Mouse (Mus musculus): ENCODE data around the gene Gm17334.

Gene Gm17334

DNA sequence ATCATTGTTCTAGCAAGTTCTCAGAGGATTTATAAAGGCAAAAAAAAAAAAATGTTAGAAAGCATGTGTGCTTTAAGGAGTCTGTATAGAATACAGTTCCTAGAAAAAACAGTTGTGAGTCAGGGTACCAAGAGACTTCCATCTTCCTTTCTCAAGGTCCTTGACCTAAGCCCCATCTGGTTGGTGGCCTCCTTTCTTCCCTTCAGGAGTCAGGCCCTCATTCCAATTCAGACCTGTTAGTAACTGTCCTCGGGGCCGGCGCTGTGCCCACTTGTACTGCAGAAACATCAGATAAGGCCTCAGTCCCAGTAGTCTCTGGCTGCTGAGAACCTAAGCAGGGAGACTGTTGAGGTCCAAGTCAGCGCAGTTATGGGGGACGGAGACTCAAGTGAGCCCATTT, at the start of gene Gm17334:
Gm17334 (minus strand) TSS at position 101 of the 400 bp plus-strand sequence.
- no peak for DNase-seq

DNA sequence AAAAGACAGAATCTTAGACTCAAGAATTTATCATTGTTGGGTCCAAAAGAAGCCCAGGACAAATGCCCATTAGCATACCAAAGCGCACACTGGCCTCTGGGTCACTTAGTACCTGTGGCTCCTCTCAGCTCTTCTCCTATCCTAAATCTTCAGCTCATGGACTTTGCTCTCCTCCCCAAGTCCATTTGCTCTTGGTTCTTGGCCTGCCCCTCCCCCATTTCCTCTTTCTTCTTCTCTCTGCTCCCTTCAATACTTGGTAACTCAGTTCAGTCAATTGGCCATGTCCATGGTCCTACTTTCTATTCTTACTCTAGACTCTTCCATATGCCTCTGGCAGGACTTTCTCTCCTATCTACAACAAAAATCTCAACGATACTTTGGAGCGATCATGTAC, 49.0 kb upstream of the Gm17334 start:
- no peak for DNase-seq

DNA sequence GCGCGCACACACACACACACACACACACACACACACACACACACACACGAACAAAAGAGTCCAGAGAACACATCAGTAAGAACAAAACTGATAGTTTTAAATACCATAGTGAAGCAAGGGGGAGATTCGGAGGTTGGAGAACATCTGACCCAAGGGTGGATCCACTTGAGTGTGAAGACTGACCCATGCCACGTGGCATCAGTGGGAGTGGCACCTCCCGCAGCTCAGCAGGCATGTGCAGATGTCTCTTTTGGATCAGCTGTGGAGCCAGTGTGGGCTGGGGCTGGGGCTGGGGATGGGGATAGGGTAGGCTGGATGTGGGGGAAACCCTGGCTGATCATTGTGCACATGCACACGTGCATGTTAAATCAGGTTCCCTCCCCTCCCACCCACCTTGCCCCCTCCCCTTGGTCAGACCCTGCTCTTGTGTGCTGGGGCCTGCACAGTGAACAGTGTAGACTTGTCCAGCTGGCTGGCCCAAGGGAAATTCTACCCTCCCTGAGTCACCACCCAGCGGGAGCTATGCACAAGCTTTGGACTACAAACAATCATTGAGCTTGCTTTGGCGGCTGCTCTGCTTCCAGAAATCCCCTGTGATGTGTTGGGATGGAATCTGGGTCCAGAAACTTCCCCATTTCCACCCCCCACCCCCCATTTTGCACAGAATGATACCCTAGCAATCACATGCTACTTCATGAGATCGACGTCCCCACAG, 48.4 kb upstream of the Gm17334 start:
- DNase-seq: no peak

DNA sequence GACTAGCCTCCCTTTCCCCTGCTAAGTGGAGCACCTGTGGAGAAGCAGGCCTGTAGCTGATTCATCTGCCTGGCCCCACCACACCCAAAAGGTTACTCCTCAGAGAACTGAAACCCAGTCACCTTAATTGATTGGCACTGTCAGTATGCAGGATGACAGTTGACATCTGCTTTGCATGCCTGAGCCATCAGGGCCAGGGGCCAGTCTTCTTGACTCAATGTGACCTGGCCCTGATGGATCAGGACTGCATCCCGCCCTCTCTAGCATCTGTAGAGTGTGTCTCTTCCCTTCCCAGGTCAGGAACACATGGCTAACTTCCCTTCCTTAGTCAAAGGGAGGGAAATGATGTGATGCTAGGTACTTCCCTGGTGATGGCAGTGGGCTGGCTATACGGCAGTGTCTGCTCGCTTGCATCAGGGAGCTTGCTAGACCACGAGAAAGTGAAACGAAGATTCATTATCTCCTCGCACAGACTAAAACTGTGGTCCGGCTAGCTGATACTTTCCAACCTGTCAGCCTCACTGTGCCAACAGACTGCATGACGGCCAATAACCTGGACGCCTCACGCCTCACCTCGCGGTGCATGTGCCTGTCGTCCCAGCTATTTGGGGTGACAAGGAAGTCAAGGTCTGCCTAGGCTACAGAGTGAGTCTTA, 47.7 kb upstream of the Gm17334 start:
- no peak for DNase-seq

DNA sequence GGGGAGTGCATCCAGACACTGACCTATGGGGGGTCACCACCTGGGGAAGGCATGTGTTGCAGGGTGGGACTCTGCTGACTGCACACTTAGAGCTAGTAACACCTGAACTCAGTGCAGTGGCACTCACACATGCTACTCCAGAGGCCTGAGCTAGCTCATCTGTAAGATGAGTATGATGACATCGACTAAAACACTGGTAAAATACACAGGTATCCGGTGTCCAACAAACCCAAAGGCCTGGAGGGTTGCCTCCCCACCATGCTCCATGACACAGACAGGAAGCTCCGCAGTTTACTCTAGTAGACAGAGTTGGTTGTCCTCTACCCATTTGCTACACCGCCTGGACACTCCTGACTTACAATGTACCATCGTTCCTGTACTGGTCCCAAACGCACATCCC, 46.5 kb upstream of the Gm17334 start:
- DNase-seq: no peak

DNA sequence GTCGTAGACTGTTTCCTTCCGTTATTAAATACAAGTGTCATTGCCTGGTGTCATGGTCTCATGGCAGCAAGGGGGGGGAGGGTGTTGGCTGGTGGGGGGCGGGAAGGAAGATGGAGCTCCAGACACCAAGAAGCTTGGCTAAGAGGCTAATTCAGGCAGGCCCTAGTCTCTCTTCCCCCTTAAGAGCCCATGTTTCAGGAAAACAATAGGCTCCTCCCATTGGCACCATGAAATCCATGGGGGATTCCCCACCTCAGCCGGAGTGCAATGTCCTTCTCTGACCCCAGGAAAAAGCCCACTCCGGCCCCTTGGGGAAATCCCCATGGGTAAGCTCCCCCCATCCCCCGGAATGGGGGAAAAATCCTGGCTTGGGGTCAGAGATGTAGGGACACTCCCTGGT, 45.8 kb upstream of the Gm17334 start:
- peak; percentile 37 to 54 for DNase-seq

DNA sequence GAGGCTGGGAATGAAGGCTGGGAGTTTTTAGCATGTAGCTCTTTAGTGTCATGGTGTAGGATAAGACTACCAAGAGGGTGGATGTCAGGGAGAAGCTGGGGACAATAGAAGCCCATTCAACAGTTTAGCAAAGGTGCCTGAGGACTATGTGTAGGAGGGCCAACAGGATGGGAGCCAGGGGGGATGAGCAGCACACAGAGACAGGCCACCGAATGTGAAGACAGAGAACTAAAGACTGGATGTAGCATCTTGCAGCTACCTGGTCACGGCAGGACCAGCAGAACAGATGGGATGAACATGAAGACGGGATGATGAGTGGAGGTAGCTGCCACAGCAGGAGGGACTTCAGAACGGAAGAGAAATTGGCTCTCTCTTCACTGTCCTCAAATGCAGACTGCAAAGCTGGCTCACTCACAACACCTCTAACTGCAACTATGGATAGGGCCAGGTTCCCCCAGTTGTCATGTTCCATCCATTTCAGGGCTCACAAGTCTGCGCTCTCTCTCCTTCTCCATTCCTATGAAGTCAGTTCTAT, 43.9 kb upstream of the Gm17334 start:
- DNase-seq: no peak

DNA sequence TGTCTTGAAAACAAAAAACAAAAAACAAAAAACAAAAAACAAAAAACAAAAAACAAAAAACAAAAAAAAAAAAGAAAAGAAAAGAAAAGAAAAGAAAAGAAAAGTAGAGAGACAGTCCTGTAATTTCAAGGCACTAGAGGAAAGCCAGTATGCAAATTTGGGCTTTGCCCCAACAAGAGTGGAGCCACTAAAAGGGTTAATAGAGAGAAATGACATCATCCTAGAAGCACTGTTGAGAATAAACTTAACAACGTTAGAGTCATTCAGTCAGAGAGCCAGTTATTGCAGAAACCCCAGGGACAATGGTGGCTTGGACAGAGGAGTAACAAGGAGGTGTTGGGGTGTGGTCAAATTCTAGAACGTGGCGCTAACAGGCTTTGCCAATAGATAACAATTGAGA, 41.8 kb upstream of the Gm17334 start:
- DNase-seq: no peak

DNA sequence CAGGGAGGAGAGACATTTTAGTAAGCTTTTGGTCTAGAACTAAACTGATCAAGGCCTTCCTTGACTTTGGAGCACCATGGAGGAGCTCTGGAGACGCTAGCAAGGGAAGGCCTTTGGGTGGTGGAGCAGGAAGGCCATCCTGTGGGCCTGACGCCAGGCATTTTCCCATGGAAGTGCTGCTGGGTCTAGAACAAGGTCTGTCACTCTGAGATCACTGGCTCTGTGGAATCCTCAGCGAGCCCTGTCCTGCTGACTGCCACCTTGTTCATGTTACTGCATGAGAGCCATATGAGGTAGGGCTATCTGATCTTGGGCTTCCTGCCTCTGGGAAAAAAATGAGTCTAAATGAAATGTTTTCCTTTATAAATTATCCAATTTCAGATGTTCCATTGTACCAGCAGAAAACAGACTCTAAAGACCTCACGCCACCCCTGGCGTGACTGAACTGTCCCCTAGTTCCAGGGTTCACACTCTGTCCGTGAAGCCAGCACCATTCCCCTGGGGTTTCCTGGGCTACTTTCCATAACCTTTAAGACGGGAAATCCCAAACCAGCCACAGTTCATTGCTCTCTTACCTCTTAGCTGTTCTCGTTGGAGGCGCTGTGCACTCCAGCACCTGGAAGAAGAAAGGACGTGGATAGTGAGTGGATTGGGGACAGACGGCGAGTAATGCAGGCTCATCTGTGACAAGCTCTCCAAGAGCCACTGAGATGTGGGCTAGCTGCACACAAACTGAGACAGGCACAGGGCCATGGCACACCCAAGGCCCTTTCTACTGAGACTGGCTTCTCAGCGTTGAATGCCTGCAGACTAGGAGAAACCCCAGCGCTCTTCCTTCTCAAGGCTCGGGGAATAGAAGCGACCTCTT, 40.2 kb upstream of the Gm17334 start:
- peak; percentile 77 to 84 for DNase-seq

DNA sequence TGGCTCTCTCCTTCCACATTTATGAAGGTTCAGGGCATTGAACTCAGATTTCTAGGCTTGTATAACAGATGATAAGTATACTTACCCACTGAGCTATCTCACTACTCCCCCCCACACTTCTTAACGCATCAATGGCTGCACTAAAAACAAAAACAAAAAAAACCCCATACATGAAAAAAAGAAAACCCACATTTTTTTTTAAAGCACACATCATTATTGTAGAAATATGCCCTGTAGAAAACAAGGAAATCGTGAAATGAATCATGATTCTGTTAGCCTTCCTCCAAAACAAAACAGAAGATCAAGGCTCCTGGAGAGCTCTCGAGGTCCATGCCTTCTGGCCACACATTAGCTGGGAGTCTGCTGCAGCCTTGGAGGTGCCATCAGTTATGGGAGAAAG, 38.3 kb upstream of the Gm17334 start:
- no peak for DNase-seq

DNA sequence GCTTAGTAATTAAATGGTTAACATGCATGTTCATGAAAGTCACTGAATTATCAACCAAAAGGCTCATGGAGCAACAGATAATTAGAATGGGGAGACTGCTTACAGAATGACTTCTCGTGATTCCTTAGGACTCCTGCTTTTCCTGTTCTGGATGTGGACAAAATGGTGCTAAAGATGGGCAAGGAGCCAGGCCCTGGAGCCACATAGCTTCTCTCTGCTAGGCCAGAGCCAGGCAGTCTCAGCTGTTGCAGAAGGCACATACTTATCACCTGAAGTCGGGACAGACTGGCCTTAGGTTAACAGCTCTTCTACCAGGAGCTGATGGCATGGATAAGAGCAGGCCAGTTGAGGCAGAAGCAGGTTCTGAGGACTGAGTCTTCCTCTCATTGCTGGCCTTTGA, 37.8 kb upstream of the Gm17334 start:
- DNase-seq: no peak

DNA sequence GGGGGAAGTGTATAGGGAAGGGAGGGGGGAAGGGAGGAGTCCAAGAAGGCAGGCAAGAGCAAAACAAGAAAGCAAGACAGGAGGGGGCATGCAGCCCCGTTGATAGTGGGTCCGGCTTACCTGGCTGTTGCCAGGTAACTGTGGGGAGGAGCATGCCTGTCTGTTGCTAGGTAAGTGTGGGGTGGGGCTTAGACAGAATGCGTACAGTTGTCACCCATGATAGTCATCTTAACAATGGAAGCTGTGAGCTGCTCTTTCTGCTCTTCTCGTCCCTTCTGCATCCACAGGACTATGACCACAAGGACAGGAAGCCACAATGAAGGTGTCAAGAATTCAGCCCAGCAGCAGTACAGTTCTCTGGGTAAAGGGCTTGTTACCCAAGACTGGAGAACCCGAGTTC, 37.2 kb upstream of the Gm17334 start:
- no peak for DNase-seq

DNA sequence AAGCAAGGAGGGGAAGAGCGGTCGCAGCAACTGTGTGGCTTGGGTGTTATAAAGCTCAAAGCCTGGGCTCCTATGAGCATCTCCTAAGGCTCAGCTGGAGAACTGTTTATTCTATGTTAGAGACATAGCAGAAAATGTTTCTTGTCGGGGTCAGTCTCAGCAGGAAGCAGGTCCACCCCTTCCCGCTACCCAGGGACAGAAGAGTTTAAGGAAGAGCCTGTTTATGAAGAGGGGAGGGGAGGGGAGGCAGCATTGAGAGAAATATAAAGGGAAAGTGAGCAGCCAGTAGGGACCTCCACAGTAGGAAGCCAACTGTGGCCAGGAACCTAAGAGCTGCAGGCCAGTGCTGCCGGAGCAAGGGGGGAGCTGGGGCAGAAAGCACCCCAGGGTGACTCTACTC, 36.4 kb upstream of the Gm17334 start:
- DNase-seq: no peak

DNA sequence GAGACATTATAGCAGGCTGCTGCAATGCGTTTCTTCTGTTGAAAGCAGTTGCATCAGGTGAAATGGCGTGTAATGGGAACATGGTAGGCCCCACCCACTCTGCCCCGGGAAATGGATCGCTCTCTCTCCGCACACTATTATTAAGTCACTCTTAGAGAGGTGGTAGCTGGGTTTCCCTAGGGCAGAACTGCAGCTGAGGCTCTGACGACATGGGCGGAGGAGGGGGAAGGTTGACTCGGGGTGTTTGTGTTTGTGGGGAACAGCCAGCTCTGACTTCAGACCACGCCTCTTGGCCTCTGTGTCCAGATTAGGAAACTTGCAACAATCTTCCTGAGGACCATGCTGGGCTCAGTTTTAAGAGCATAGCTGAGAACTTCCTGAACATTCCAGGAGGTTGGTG, 32.8 kb upstream of the Gm17334 start:
- DNase-seq: peak; percentile 52 to 54

DNA sequence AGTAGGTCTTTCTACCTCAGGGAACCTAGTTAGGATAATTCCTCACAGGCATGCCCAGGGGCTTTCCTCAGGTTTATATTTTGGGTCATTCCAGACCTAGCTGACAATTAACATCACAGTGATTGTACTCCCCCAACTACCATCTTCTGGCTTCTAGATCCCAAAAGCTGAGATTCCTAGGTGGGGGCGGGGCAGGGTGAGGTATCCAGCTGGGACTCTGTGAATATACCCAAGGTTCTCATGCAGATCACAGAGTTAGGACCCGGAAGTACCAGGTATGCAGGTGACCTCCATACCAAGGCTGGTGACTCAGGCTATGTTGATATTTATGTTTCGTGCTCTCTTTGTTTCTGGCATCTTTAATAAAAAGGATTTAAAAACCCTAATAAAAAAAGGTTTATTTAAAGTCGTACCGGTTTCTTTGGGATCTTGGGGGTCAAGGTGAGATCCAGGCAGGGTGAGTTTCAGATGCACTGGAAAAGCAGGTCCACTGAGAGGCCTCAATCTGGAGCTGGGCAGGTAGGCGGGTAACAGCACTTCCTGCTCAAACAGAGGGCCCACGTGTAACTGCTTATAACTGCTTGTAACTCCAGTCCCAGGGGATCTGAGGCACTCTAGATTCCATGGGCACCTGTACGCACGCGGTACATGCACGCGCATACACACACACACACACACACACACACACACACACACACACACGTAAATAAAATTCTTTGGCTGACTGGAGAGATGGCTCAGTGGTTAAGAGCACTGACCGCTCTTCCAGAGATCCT, 31.8 kb upstream of the Gm17334 start:
- DNase-seq: no peak

DNA sequence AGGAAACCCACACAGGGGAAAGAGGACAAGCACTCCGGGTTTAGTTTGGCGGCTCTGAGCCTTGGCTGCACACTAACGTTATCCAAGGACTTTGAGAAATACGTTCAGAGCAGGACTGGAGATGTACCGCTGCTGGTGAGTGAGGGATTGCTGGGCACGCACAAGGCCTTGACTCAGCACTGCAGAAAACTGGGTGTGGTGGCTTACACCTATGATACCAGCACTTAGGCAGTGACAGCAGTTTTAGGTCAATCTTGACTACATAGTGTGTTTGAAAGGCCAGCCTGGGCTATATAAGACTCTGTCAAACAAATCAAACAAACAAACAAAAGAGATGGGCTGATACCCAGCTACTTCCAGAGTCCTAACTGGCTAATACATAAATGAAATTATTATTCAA, 30.5 kb upstream of the Gm17334 start:
- no peak for DNase-seq

DNA sequence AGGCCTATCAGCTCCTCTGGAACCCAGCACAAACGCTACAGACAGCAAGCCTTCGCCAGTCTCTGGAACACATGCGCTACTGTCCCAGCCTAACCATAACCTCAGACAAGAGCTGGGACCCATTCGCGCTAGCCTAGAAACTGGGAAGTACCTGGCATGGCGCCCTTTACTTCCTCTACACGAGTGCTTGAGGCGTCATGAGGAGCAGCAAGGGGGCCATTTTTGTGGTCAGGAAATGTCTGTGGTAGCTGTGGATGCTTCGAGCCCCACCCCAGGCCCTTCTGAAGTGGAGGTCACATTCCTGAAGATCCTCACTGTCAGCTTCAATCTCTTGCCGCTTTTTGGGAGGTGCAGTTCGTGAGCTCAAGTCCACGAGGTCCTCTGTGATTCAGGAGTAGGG, 30.1 kb upstream of the Gm17334 start:
- DNase-seq: no peak

DNA sequence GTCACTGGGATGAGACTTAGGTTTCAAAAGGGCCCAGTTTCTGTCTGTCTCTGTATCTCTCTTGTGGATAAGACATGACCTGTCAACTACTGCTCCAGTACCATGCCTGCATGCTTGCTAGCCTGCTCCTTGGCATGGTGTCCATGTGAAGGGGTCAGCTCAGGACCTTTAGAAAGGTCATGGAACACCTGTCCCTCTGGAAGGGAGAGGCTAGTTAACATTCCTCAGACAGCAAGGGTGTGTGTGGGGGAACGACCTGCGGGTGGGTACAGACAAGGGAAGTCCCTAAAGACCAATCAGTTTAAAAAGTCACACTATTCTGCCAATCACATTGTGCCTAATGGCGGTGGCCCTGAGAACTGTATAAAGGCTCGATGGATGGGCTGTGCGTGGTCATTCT, 28.0 kb upstream of the Gm17334 start:
- DNase-seq: no peak

DNA sequence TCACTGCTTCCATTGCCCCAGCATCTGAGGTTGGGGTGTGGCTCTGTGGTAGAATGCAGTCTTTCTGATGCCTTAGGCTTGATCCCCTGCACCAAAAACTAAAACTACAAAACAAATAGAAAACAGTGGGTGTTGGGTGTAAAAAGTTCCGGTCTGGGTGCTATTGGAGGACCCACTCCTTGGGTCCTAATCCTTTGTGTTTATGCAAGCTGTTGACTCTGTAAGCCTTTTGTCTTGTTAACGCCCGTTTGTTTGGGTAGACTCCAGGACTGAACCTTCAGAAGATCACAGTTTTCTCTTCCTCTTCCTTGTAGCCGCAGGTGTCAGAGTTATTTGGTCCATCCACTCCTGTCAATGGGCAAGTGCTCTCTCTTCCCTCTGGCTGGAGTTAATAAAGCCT, 27.0 kb upstream of the Gm17334 start:
- no peak for DNase-seq

DNA sequence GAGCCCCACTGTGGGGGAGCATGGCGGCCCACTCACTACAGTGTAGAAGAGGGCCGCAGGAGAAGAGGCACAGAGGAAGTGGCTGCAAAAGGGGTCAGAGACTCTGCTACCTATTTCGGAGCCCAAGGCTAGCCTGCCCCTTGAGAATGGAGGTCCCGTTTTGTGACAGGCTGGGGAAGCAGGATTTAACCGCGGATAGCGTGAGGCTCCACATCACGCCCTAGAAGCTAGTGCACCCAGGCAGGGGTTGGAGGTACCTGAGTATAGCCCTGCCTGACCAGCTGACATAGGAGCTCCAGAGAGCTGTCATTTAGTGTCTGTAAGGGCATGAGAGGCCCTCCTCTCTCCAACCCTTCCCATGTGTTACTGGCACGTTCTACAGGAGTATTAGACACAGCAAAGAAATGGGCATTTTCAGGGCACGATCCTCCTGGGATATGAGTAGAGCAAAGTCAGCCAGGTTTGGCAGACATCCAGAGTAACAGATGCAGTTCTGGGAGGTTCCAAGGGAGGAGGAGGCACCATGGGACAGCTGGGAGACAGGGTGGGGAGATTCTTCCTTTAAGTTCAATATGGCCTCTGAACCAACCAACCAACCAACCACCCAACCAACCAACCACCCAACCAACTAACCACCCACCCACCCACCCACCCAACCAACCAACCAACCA, 25.2 kb upstream of the Gm17334 start:
- DNase-seq: no peak

DNA sequence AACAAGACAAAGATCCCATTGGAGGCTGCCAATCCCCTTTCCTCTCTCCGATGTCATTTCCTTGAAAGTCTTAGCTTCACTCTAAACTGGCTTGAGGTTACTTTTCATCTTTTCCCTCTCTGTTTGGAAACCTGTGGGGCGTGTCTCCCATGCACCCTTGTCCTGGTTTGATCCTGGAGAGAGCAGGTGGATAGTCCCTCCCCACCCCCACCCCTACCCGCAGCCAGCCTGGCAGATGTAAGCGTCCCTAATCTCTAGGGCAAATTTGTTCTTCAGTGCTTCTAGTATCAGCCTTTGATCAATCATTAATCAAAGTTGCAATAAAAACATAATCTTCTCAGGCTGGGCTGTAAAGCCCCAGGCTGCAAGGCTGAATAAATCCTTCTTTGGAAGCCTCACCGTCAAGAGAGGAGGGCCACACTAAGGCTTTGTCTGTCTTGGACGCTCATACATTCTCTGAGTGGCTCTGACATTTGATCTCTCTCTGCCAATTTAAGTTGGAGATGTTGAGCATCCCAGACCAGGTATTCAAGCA, 24.5 kb upstream of the Gm17334 start:
- DNase-seq: no peak
